Mouse (Mus musculus): ENCODE results near the gene Hist1h2ao. TPM values are rescaled to one million over a fixed set of nuclear protein-coding genes. Genes with fewer than 3 reads are reported as not detected.

Gene Hist1h2ao
- polyA plus RNA-seq, 1 experiment from 2014 or later: not detected

DNA sequence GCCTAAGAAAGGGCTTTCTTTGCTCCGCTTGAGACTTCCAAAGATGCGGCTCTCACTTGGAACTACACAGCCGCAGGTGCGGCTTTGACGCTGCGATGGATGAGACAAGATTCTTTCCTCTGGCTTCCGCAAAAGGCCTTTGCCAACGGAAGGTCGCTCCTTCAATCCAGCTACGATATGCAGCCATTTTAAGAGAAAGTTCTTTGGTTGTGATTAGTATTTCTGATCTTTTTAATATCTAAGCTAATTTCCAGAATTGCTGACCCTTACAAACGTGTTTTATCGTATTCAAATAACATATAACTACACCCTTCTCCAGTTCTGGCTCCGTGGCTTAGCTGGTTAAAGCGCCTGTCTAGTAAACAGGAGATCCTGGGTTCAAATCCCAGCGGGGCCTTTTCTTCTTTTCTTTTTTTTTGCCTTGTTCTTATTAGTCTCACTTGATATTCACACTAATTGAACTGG lies 45.5 kb downstream of the Hist1h2ao start:
- Histone ChIP-seq H3K9me3 (ENCODE audit: control insufficient read depth, low read length) (no peaks in the 10 kb centered on the region), H3K4me1 (ENCODE audit: control insufficient read depth, insufficient read depth, low read length) (no peaks in the 10 kb centered on the region), H3K4me2 (replicated peaks; ENCODE audit: low read depth, low read length) (peak overlapping the region; percentile 44), H3K27ac (ENCODE audit: low read depth, low read length) (no peak overlapping the region), H3K9ac (ENCODE audit: low read depth, low read length) (peak overlapping the region; percentile 42; the same call in 1 of the 2 replicates), H3K36me3 (ENCODE audit: control insufficient read depth, insufficient read depth, low read length) (no peaks in the 10 kb centered on the region), H3K4me3 (ENCODE audit: low read length) (peak overlapping the region; percentile 46), H3K27me3 (ENCODE audit: control insufficient read depth, insufficient read depth, low read length) (no peaks in the 10 kb centered on the region)
- peak; percentile 44; the same call in 1 of the 2 replicates for ATAC-seq (ENCODE audit: low FRiP score, low TSS enrichment)
- under 1% methylated on average over 15 of the region's 15 CpGs for WGBS

Small RNAs within 50 kb of the gene (microRNA-seq; reads per million reads assigned to microRNA genes)
- gene Gm19658 (not detected), gene Gm44346 (not detected), gene Gm44466 (not detected)

Other genes starting within 250 kb of the Hist1h2ao start
- not detected in 2 replicates for gene Olfr1364, start 228.7 kb upstream of the Hist1h2ao start, polyA plus RNA-seq (2014; fragmentation: Nextera tagmentation; extraction: Ambion mirVana)
- not detected in 2 replicates for gene Olfr1362, start 196.4 kb upstream of the Hist1h2ao start, polyA plus RNA-seq (2014; fragmentation: Nextera tagmentation; extraction: Ambion mirVana)
- gene Olfr11, start 167.9 kb upstream of the Hist1h2ao start, polyA plus RNA-seq (2014; fragmentation: Nextera tagmentation; extraction: Ambion mirVana): 0.07 TPM in 1 of 2 replicates, not detected in the other
- gene Olfr1361, start 147.1 kb upstream of the Hist1h2ao start, polyA plus RNA-seq (2014; fragmentation: Nextera tagmentation; extraction: Ambion mirVana): not detected in 2 replicates
- gene Olfr1360, start 133.1 kb upstream of the Hist1h2ao start, polyA plus RNA-seq (2014; fragmentation: Nextera tagmentation; extraction: Ambion mirVana): not detected in 2 replicates
- gene Olfr1359, start 112.4 kb upstream of the Hist1h2ao start, polyA plus RNA-seq (2014; fragmentation: Nextera tagmentation; extraction: Ambion mirVana): not detected in 2 replicates
- 3.3 and 5.5 TPM in 2 replicates for gene Hist1h2bl, start 94.3 kb upstream of the Hist1h2ao start, polyA plus RNA-seq (2014; fragmentation: Nextera tagmentation; extraction: Ambion mirVana)
- 28.1 and 88.2 TPM in 2 replicates for gene Hist1h2ai, start 94.0 kb upstream of the Hist1h2ao start, polyA plus RNA-seq (2014; fragmentation: Nextera tagmentation; extraction: Ambion mirVana)
- 11.7 and 35.9 TPM in 2 replicates for gene Hist1h3h, start 92.8 kb upstream of the Hist1h2ao start, polyA plus RNA-seq (2014; fragmentation: Nextera tagmentation; extraction: Ambion mirVana)
- gene Hist1h2bm, start 88.4 kb upstream of the Hist1h2ao start, polyA plus RNA-seq (2014; fragmentation: Nextera tagmentation; extraction: Ambion mirVana): 6.8 and 12.6 TPM in 2 replicates
- 2.4 and 2.6 TPM in 2 replicates for gene Hist1h4j, start 75.4 kb upstream of the Hist1h2ao start, polyA plus RNA-seq (2014; fragmentation: Nextera tagmentation; extraction: Ambion mirVana)
- gene Hist1h4k, start 60.0 kb upstream of the Hist1h2ao start, polyA plus RNA-seq (2014; fragmentation: Nextera tagmentation; extraction: Ambion mirVana): 2.9 and 7.8 TPM in 2 replicates
- gene Hist1h2ak, start 56.6 kb upstream of the Hist1h2ao start, polyA plus RNA-seq (2014; fragmentation: Nextera tagmentation; extraction: Ambion mirVana): 18.5 and 21.7 TPM in 2 replicates
- gene Hist1h2bn, start 56.3 kb upstream of the Hist1h2ao start, polyA plus RNA-seq (2014; fragmentation: Nextera tagmentation; extraction: Ambion mirVana): 2.0 and 11.0 TPM in 2 replicates
- gene Hist1h1b, start 29.8 kb upstream of the Hist1h2ao start, polyA plus RNA-seq (2014; fragmentation: Nextera tagmentation; extraction: Ambion mirVana): 18.8 and 27.0 TPM in 2 replicates
- gene Hist1h3i, start 27.1 kb upstream of the Hist1h2ao start, polyA plus RNA-seq (2014; fragmentation: Nextera tagmentation; extraction: Ambion mirVana): 212 and 289 TPM in 2 replicates
- 11.0 and 12.2 TPM in 2 replicates for gene Hist1h2an, start 23.2 kb upstream of the Hist1h2ao start, polyA plus RNA-seq (2014; fragmentation: Nextera tagmentation; extraction: Ambion mirVana)
- gene Hist1h2bp, start 23.0 kb upstream of the Hist1h2ao start, polyA plus RNA-seq (2014; fragmentation: Nextera tagmentation; extraction: Ambion mirVana): 1.9 and 4.3 TPM in 2 replicates
- 25.4 and 40.2 TPM in 2 replicates for gene Hist1h2bq, start 268 bp upstream of the Hist1h2ao start, polyA plus RNA-seq (2014; fragmentation: Nextera tagmentation; extraction: Ambion mirVana)
- gene Hist1h4m, start 1.3 kb downstream of the Hist1h2ao start, polyA plus RNA-seq (2014; fragmentation: Nextera tagmentation; extraction: Ambion mirVana): not detected in 2 replicates
- 23.1 and 41.1 TPM in 2 replicates for gene Hist1h4n, start 21.7 kb downstream of the Hist1h2ao start, polyA plus RNA-seq (2014; fragmentation: Nextera tagmentation; extraction: Ambion mirVana)
- 4,540 and 6,439 TPM in 2 replicates for gene Hist1h2ap, start 23.0 kb downstream of the Hist1h2ao start, polyA plus RNA-seq (2014; fragmentation: Nextera tagmentation; extraction: Ambion mirVana)
- 27.1 and 42.5 TPM in 2 replicates for gene Hist1h2br, start 23.3 kb downstream of the Hist1h2ao start, polyA plus RNA-seq (2014; fragmentation: Nextera tagmentation; extraction: Ambion mirVana)
- gene Zfp184, start 134.6 kb downstream of the Hist1h2ao start, polyA plus RNA-seq (2014; fragmentation: Nextera tagmentation; extraction: Ambion mirVana): 15.5 and 17.9 TPM in 2 replicates
- gene Pom121l2, start 170.7 kb downstream of the Hist1h2ao start, polyA plus RNA-seq (2014; fragmentation: Nextera tagmentation; extraction: Ambion mirVana): 0.36 TPM in 1 of 2 replicates, not detected in the other
- not detected in 2 replicates for gene Prss16, start 199.3 kb downstream of the Hist1h2ao start, polyA plus RNA-seq (2014; fragmentation: Nextera tagmentation; extraction: Ambion mirVana)
- 8.6 and 14.9 TPM in 2 replicates for gene Hist1h2ah, start 225.1 kb downstream of the Hist1h2ao start, polyA plus RNA-seq (2014; fragmentation: Nextera tagmentation; extraction: Ambion mirVana)
- gene Hist1h2bk, start 225.4 kb downstream of the Hist1h2ao start, polyA plus RNA-seq (2014; fragmentation: Nextera tagmentation; extraction: Ambion mirVana): 14.1 and 26.0 TPM in 2 replicates
- 33.2 and 38.0 TPM in 2 replicates for gene Hist1h4i, start 230.9 kb downstream of the Hist1h2ao start, polyA plus RNA-seq (2014; fragmentation: Nextera tagmentation; extraction: Ambion mirVana)
- gene Hist1h2ag, start 232.5 kb downstream of the Hist1h2ao start, polyA plus RNA-seq (2014; fragmentation: Nextera tagmentation; extraction: Ambion mirVana): 81.2 and 125 TPM in 2 replicates
- gene Hist1h2bj, start 232.7 kb downstream of the Hist1h2ao start, polyA plus RNA-seq (2014; fragmentation: Nextera tagmentation; extraction: Ambion mirVana): 18.7 and 33.9 TPM in 2 replicates